Mouse (Mus musculus): ENCODE results near the gene Gm14326. TPM values are rescaled to one million over a fixed set of nuclear protein-coding genes. Genes with fewer than 3 reads are reported as not detected.
"Not testable (repeated sequence)": the region's sequence is repeated elsewhere in the genome, so short reads cannot be mapped to it uniquely, and the experiment has no call there.

Gm14326 gene
- polyA plus RNA-seq (2015; fragmentation: Nextera tagmentation; extraction: Ambion mirVana) = 13.9 and 16.2 TPM in 2 replicates

DNA sequence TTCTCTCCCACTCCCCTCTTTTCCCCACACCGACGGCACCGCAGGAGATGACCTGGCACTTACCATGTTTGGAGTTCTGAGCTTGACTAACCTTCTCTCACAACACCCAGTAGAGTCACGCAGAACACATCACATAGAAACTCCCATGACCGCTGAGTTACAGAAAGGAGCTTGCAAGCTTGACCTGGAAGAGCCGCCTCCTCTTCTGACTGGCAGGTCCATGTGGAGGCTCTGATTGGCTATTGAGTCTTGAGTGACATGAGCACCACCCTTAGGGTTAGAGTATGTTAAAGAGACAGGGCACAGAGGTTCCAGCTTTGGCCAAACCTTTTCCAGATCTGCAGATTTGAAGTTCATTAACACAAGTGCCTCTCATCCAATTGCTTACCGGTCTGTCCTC lies at the start of gene Gm14326:
Gene Gm14326, minus strand, starts transcription at position 153 of the 400 bp plus-strand sequence.
- H3K9me3 ChIP-seq (replicated peaks); H3K4me1 ChIP-seq; H3K27me3 ChIP-seq; H3K36me3 ChIP-seq; H3K9ac ChIP-seq; ATAC-seq (replicated peaks; ENCODE audit: low FRiP score); H3K27ac ChIP-seq: not testable (repeated sequence)
- WGBS = 0% methylated on average over 4 of the region's 7 CpGs
- H3K4me3 ChIP-seq (replicated peaks) = peak within 1 kb of the TSS; percentile 51
- H3K4me2 ChIP-seq = peak within 1 kb of the TSS; percentile 52

DNA sequence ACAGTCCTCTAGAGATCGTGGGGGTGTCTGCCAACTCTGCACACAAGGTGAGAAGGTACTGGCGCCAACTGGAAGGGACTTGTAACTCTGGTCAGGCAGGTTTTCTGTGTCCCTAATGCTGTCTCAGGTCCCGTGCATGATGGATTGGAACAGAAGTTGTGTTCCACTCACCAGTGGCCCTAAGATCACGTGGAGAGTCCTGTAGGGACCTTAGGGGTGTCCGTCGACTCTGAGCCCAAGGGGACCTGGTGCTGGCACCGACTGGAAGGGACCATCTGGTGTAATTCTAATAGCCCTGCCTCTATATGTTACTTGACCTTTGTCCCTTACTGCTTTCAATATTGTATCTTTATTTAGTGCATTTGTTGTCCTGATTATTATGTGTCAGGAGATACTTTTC lies 17.7 kb upstream of the Gm14326 start:
- ATAC-seq (replicated peaks; ENCODE audit: low FRiP score); H3K4me2 ChIP-seq: not testable (repeated sequence)

DNA sequence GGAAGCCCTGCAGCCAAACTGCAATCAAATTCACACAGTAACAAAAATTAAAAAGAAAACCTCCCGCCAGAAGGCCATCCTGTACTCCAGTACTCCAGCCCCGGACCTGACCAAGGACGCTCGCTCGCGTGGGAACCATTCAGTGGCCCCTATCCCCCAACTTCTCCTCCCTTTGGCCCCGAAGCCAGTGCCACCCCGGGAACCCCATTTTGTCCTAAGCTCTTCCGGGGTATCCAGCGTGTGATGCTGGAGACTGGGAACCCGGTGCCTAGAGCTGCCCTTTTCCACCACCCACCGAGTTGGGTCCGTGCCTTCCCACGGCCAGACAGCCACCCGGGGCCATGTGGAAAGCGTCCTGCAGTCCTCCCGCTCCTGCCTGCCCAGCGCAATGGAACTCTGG lies 363 bp downstream of the Gm14326 start:
- under 1% methylated on average over 16 of the region's 18 CpGs for WGBS
- not testable (repeated sequence) for H3K27me3 ChIP-seq; H3K9me3 ChIP-seq (replicated peaks); H3K36me3 ChIP-seq; ATAC-seq (replicated peaks; ENCODE audit: low FRiP score); H3K4me1 ChIP-seq; H3K9ac ChIP-seq; H3K27ac ChIP-seq
- H3K4me2 ChIP-seq = peak overlapping the region; percentile 52
- peak overlapping the region; percentile 51 for H3K4me3 ChIP-seq (replicated peaks)

More for the DNA sequence above, 17.7 kb upstream of the Gm14326 start:
- H3K27ac ChIP-seq; H3K9ac ChIP-seq; H3K4me1 ChIP-seq; H3K36me3 ChIP-seq; H3K4me3 ChIP-seq (replicated peaks); H3K27me3 ChIP-seq; H3K9me3 ChIP-seq (replicated peaks): not testable (repeated sequence)
- WGBS = 83% methylated on average over 7 of the region's 7 CpGs

DNA sequence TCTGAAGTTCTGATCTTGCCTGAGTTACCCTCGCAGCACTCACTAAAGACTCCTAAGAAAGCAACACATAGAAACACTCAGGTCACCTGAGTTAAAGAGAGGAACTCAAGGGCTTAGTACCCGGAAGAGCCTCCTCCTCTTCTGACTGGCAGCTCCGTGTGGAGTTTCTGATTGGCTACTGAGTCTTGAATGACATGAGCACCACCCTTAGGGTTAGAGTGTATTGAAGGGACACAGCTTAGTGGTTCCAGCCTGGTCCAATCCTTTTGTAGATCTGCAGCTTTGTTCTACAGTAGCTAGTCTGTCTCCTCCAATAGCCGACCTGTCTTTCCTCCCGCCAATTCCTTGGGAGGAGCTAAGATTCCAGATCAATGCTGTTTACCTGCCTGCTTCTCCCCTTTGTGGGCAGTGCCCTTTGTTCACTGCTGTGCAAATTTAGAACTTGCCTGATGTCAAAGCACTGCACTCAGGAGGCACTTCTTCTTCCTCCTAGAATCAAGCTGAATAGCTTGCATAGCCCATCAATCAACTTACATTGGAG lies 31.5 kb downstream of the Gm14326 start, which contains the start of gene Zfp972:
Gene Zfp972, minus strand, starts transcription at position 51 of the 541 bp plus-strand sequence.
- H3K9me3 ChIP-seq (replicated peaks); H3K4me3 ChIP-seq (replicated peaks); ATAC-seq (replicated peaks; ENCODE audit: low FRiP score); H3K27me3 ChIP-seq; H3K36me3 ChIP-seq; H3K27ac ChIP-seq; H3K4me2 ChIP-seq; H3K4me1 ChIP-seq; H3K9ac ChIP-seq: not testable (repeated sequence)
- 66% methylated on average over 4 of the region's 5 CpGs for WGBS

DNA sequence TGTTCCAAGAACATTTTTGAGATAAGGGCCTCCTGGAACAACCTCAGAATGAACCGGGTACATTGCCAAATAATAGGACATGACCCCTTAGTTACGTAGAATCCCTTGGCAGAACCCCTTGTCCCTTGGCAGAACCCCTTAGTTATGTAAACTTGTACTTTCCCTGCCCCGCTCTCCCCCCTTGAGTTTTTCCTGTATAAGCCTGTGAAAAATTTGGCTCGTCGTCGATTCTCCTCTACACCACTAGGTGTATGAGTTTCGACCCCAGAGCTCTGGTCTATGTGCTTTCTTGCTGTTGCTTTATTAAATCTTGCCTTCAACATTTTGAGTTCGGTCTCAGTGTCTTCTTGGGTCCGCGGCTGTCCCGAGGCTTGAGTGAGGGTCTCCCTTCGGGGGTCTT lies 53.8 kb downstream of the Gm14326 start:
- not testable (repeated sequence) for H3K27me3 ChIP-seq; ATAC-seq (replicated peaks; ENCODE audit: low FRiP score); H3K9ac ChIP-seq; H3K36me3 ChIP-seq; H3K4me1 ChIP-seq; H3K9me3 ChIP-seq (replicated peaks); H3K27ac ChIP-seq; H3K4me3 ChIP-seq (replicated peaks); H3K4me2 ChIP-seq
- no CpG with 5 or more reads among the region's 12 CpGs for WGBS

DNA sequence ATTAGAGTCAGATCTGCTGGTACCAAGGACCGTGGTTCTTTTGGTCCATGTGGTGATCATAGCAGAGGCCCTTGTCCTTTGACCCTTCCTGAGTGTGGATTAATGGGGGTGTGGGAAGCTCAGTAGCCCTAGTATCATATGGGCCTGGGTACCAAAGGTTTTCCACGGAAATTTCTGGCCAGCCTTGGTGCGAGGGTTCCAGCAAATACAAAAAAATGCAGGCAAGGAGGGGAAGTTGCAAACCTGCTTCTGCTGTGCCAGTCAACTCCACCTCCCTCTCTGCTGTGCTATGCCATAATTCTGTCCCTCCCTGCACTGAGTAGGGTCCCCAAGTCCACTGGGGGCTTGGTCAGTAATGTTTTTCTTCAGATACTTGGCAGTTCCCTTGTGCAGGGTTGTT lies 58.9 kb downstream of the Gm14326 start:
- not testable (repeated sequence) for H3K9me3 ChIP-seq (replicated peaks); H3K4me1 ChIP-seq; H3K4me3 ChIP-seq (replicated peaks); H3K9ac ChIP-seq; H3K36me3 ChIP-seq; H3K27me3 ChIP-seq; H3K4me2 ChIP-seq; ATAC-seq (replicated peaks; ENCODE audit: low FRiP score); H3K27ac ChIP-seq
- 72% methylated on average over 2 of the region's 3 CpGs for WGBS

DNA sequence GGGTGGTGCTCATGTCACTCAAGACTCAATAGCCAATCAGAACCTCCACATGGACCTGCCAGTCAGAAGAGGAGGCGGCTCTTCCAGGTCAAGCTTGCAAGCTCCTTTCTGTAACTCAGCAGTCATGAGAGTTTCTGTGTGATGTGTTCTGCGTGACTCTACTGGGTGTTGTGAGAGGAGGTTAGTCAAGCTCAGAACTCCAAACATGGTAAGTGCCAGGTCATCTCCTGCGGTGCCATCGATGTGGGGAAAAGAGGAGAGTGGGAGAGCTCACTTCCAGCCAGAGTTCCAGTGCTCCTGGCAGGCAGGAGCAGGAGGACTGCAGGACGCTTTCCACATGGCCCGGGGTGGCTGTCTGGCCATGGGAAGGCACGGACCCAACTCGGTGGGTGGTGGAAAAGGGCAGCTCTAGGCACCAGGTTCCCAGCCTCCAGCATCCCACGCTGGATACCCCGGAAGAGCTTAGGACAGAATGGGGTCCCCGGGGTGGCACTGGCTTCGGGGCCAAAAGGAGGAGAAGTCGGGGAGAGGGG lies 60.0 kb downstream of the Gm14326 start, which contains the start of gene Gm14327:
Gene Gm14327, plus strand, starts transcription at position 51 of the 533 bp plus-strand sequence.
- not testable (repeated sequence) for H3K36me3 ChIP-seq; H3K27ac ChIP-seq; H3K27me3 ChIP-seq; ATAC-seq (replicated peaks; ENCODE audit: low FRiP score); H3K4me1 ChIP-seq; H3K9ac ChIP-seq; H3K9me3 ChIP-seq (replicated peaks)
- 56% methylated on average over 11 of the region's 13 CpGs for WGBS
- H3K4me2 ChIP-seq = peak within 1 kb of the TSS; percentile 32; the same call in 1 of the 2 replicates
- H3K4me3 ChIP-seq (replicated peaks) = peak within 1 kb of the TSS; percentile 35

DNA sequence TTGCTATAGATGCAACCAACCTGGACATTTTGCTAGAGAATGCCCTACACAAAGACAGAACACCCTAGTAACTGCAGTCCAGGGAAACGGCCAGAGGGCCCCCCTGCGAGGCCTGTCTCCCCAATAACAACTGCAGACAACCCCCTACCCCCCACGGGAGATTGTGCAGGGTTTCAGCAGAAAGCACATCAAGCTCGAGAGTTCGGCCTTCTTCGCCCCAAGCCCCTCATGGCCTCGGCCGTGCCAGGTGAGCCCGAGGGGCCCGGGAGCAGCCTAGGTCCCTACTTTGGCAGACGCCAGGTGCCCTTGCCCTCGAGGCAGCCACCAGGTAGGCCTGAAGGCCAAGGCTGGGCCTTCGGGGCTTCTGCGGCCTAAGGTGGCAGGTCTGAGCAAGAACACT lies 69.4 kb downstream of the Gm14326 start:
- not testable (repeated sequence) for ATAC-seq (replicated peaks; ENCODE audit: low FRiP score); H3K9ac ChIP-seq; H3K4me1 ChIP-seq; H3K27ac ChIP-seq; H3K9me3 ChIP-seq (replicated peaks); H3K27me3 ChIP-seq; H3K4me2 ChIP-seq; H3K36me3 ChIP-seq; H3K4me3 ChIP-seq (replicated peaks)
- WGBS = 90% methylated on average over 14 of the region's 14 CpGs

Other genes with a start within 250 kb of the Gm14326 start
- gene Gm14322, start 198.0 kb downstream of the Gm14326 start, polyA plus RNA-seq (2015; fragmentation: Nextera tagmentation; extraction: Ambion mirVana) = 8.2 and 10.2 TPM in 2 replicates
- 33.4 and 38.3 TPM in 2 replicates for gene Gm14325, start 117.0 kb downstream of the Gm14326 start, polyA plus RNA-seq (2015; fragmentation: Nextera tagmentation; extraction: Ambion mirVana)
- 3.2 and 3.7 TPM in 2 replicates for gene Gm14327, start 60.2 kb downstream of the Gm14326 start, polyA plus RNA-seq (2015; fragmentation: Nextera tagmentation; extraction: Ambion mirVana)
- gene Zfp972, start 31.7 kb downstream of the Gm14326 start, polyA plus RNA-seq (2015; fragmentation: Nextera tagmentation; extraction: Ambion mirVana) = 0.32 and 0.40 TPM in 2 replicates
- 11.0 and 12.2 TPM in 2 replicates for gene Zfp971, start 66.0 kb upstream of the Gm14326 start, polyA plus RNA-seq (2015; fragmentation: Nextera tagmentation; extraction: Ambion mirVana)
- gene Zfp931, start 121.2 kb upstream of the Gm14326 start, polyA plus RNA-seq (2015; fragmentation: Nextera tagmentation; extraction: Ambion mirVana) = 18.2 and 19.0 TPM in 2 replicates
- gene Phactr3, start 161.7 kb upstream of the Gm14326 start, polyA plus RNA-seq (2015; fragmentation: Nextera tagmentation; extraction: Ambion mirVana) = 0.85 and 1.5 TPM in 2 replicates

All from kidney, embryonic 15.5 days (tissue).